Mouse (Mus musculus) midbrain, embryonic 11.5 days (tissue): ENCODE results near the gene Atrip. TPM values are rescaled to one million over a fixed set of nuclear protein-coding genes. Genes with fewer than 3 reads are reported as not detected.

Experiments
- ATAC-seq: fragments of 200-750 bp; cut with Nextera tagmentation; 2 replicates; pipeline ENCODE4 v1.8.0; 2017; ENCODE audit warnings: moderate TSS enrichment, moderate library complexity; ENCODE audit not compliant: low FRiP score
- DNase-seq: peaks from one replicate; pipeline ENCODE4 v3.0.0; 2015; ENCODE audit warnings: low spot score; ENCODE audit errors: missing footprints
- H3K27ac ChIP-seq: fragments of 300-500 bp; sonication (generic); 2 replicates; pipeline ENCODE4 v1.5.1; 2014; ENCODE audit warnings: low read depth, low read length
- H3K27me3 ChIP-seq: fragments of 300-500 bp; sonication (generic); 2 replicates; pipeline ENCODE4 v1.6.1; 2014; ENCODE audit warnings: mild to moderate bottlenecking, low read length, moderate library complexity, mixed read lengths; ENCODE audit not compliant: control insufficient read depth, insufficient read depth
- H3K36me3 ChIP-seq: fragments of 300-500 bp; sonication (generic); 2 replicates; pipeline ENCODE4 v1.6.1; 2014; ENCODE audit warnings: mild to moderate bottlenecking, low read length, moderate library complexity, mixed read lengths; ENCODE audit not compliant: control insufficient read depth, insufficient read depth
- H3K4me1 ChIP-seq: fragments of 300-500 bp; sonication (generic); 2 replicates; pipeline ENCODE4 v1.6.1; 2014; ENCODE audit warnings: low read length; ENCODE audit not compliant: control insufficient read depth, insufficient read depth
- H3K4me2 ChIP-seq: fragments of 300-500 bp; sonication (generic); 2 replicates; pipeline ENCODE4 v1.6.1; 2014; ENCODE audit warnings: mild to moderate bottlenecking, moderate library complexity
- H3K4me3 ChIP-seq: fragments of 300-500 bp; sonication (generic); 2 replicates; pipeline ENCODE4 v1.5.1; 2014; ENCODE audit warnings: low read depth, low read length
- H3K9ac ChIP-seq: fragments of 300-500 bp; sonication (generic); 2 replicates; pipeline ENCODE4 v1.6.1; 2014; ENCODE audit warnings: low read length
- H3K9me3 ChIP-seq: fragments of 300-500 bp; sonication (generic); 2 replicates; pipeline ENCODE4 v1.6.1; 2016; ENCODE audit warnings: low read length; ENCODE audit not compliant: control insufficient read depth
- WGBS: fragments of 180-500 bp; shearing (Covaris S2); extraction: QIAGEN DNeasy Blood & Tissue Kit; methylation state at CpG from one replicate; pipeline ENCODE4 v1.1.7; 2014; 5-methylcytosine and 5-hydroxymethylcytosine counted together
- polyA plus RNA-seq: library from polyadenylated mRNA; unstranded; fragments of >200 nt; fragmentation: Nextera tagmentation; extraction: Ambion mirVana; gene quantifications from 2 replicates; pipeline ENCODE4 v1.2.1, GENCODE M21; 2014

The Atrip gene
- polyA plus RNA-seq, 1 experiment from 2014 or later, result 21.7 TPM

GRCm38 (mm10) chr9:109094553-109095136 lies 20.7 kb upstream of the Atrip start:
- H3K27ac ChIP-seq, result peak overlapping the region; percentile 100
- peak overlapping the region; percentile 99 for H3K9ac ChIP-seq
- ATAC-seq (peak; percentile 6), DNase-seq (peak; percentile 92)
- no peaks in the 10 kb centered on the region for H3K27me3 ChIP-seq
- H3K36me3 ChIP-seq, result peaks cover 6% of the 10 kb centered on the region; the same call in 1 of the 2 replicates
- H3K4me1 ChIP-seq, result peaks cover 38% of the 10 kb centered on the region
- WGBS, result under 1% methylated on average over 21 of the region's 21 CpGs
- peak overlapping the region; percentile 51 for H3K4me3 ChIP-seq
- peak overlapping the region; percentile 77 for H3K4me2 ChIP-seq
- no peaks in the 10 kb centered on the region for H3K9me3 ChIP-seq

DNA sequence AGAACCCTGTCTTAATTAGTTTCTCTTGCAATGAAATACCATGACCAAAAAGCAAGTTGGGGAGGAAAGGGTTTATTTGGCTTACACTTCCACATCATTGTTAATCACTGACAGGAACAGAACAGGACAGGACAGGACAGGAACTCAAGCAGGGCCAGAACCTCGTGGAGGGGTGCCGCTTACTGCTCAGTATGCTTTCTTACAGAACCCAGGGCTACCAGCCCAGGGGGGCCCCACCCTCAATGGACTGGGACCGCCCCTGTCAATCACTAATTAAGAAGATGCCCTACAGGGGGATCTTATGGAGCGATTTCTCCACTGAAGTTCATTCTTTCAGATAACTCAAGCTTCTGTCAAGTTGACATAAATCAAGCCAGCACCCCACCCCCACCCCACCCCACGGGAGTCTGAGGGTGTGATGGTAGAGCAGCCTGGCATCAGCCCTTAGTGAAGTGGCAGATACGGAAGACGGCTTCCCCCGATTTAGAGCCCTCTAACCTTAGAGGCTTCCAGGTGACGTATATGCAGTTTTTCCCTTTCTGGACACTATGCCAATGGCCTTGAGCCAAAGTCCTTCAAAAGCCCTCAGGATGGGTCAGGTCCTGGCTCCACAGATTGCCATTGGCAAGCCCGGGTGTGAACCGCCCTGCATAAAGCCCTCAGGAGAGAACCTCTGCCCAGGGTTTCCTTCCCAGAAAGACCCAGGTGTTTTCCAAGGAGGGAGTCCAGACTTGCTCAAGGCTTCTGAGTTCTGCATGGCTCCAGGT lies 20.0 kb upstream of the Atrip start:
- WGBS, result 17% methylated on average over 11 of the region's 11 CpGs
- DNase-seq (no peak), ATAC-seq (0 out of 2 replicates have a peak, but pooled peaks have one; percentile 0)
- Histone ChIP-seq H3K9ac (peak overlapping the region; percentile 99), H3K4me3 (peak overlapping the region; percentile 51; the same call in 1 of the 2 replicates), H3K4me1 (peaks cover 33% of the 10 kb centered on the region), H3K27ac (peak overlapping the region; percentile 100; the same call in 1 of the 2 replicates), H3K9me3 (no peaks in the 10 kb centered on the region), H3K36me3 (0 out of 2 replicates have a peak, but pooled peaks cover 3% of the 10 kb centered on the region), H3K4me2 (peak overlapping the region; percentile 77), H3K27me3 (no peaks in the 10 kb centered on the region)

- Histone ChIP-seq H3K9ac (no peak overlapping the region), H3K4me3 (no peak overlapping the region), H3K4me2 (no peak overlapping the region), H3K27ac (no peak overlapping the region), H3K4me1 (peaks cover 23% of the 10 kb centered on the region), H3K36me3 (0 out of 2 replicates have a peak, but pooled peaks cover 3% of the 10 kb centered on the region), H3K9me3 (no peaks in the 10 kb centered on the region), H3K27me3 (no peaks in the 10 kb centered on the region)
- ATAC-seq (no peak), DNase-seq (no peak)
- WGBS, result 22% methylated on average over 6 of the region's 6 CpGs
These were observed 18.9 kb upstream of the Atrip start for GRCm38 (mm10) chr9:109092799-109093198.

DNA sequence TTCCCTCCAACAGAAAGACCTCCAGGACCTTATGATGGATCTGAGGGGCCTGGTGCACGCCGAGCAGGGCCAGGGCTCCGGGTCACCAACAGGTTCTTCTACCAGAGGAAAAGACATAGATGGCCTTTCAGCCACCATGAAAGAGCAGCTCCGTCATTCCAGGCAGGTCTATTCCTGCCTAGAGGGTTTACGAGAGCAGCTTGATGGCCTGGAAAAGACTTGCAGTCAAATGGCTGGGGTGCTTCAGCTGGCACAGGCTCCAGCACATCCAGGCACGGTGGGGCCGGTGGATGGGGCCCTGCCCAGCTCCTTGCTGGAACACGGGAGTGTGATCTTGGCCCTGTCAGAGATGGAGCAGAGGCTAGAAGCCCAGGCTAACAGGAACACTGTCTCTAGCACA lies 17.9 kb upstream of the Atrip start:
- 93% methylated on average over 8 of the region's 8 CpGs for WGBS
- no peaks in the 10 kb centered on the region for H3K27me3 ChIP-seq
- ATAC-seq, result no peak
- H3K9me3 ChIP-seq, result no peaks in the 10 kb centered on the region
- H3K27ac ChIP-seq, result no peak overlapping the region
- no peak for DNase-seq
- peaks cover 17% of the 10 kb centered on the region for H3K4me1 ChIP-seq
- H3K9ac ChIP-seq, result no peak overlapping the region
- 0 out of 2 replicates have a peak, but pooled peaks cover 3% of the 10 kb centered on the region for H3K36me3 ChIP-seq
- H3K4me3 ChIP-seq, result no peak overlapping the region
- H3K4me2 ChIP-seq, result no peak overlapping the region

GRCm38 (mm10) chr9:109090446-109090845 lies 16.5 kb upstream of the Atrip start:
- DNase-seq (no peak), ATAC-seq (no peak)
- Histone ChIP-seq H3K9me3 (no peaks in the 10 kb centered on the region), H3K4me1 (peaks cover 17% of the 10 kb centered on the region), H3K36me3 (0 out of 2 replicates have a peak, but pooled peaks cover 3% of the 10 kb centered on the region), H3K4me3 (no peak overlapping the region), H3K27ac (no peak overlapping the region), H3K9ac (no peak overlapping the region), H3K27me3 (no peaks in the 10 kb centered on the region), H3K4me2 (no peak overlapping the region)
- WGBS, result 50% methylated on average over 15 of the region's 15 CpGs

GRCm38 (mm10) chr9:109087987-109088386 lies 14.1 kb upstream of the Atrip start:
- ATAC-seq, result no peak

GRCm38 (mm10) chr9:109084922-109085321 lies 11.0 kb upstream of the Atrip start:
- H3K4me1 ChIP-seq, result peaks cover 17% of the 10 kb centered on the region
- no peak overlapping the region for H3K27ac ChIP-seq
- no peaks in the 10 kb centered on the region for H3K36me3 ChIP-seq
- H3K9ac ChIP-seq, result no peak overlapping the region
- no peak overlapping the region for H3K4me2 ChIP-seq
- DNase-seq (no peak), ATAC-seq (no peak)
- no peak overlapping the region for H3K4me3 ChIP-seq
- no peaks in the 10 kb centered on the region for H3K27me3 ChIP-seq
- 24% methylated on average over 2 of the region's 2 CpGs for WGBS
- no peaks in the 10 kb centered on the region for H3K9me3 ChIP-seq

More at GRCm38 (mm10) chr9:109087987-109088386, 14.1 kb upstream of the Atrip start:
- Histone ChIP-seq H3K36me3 (0 out of 2 replicates have a peak, but pooled peaks cover 3% of the 10 kb centered on the region), H3K27ac (no peak overlapping the region), H3K4me1 (peaks cover 7% of the 10 kb centered on the region), H3K4me3 (no peak overlapping the region), H3K9me3 (no peaks in the 10 kb centered on the region), H3K9ac (no peak overlapping the region), H3K4me2 (no peak overlapping the region), H3K27me3 (no peaks in the 10 kb centered on the region)
- no peak for DNase-seq
- WGBS, result 14% methylated on average over 5 of the region's 5 CpGs

GRCm38 (mm10) chr9:109082124-109082800 lies 8.3 kb upstream of the Atrip start, which contains the start of the genes Ccdc51 and Tma7:
Gene Ccdc51, plus strand, starts transcription at chr9:109082493.
Gene Tma7, minus strand, starts transcription at chr9:109082587.
- H3K4me1 ChIP-seq, result peaks cover 14% of the 10 kb centered on the region
- DNase-seq (peak; percentile 96), ATAC-seq (peak; percentile 98)
- H3K27ac ChIP-seq, result no peak within 1 kb of the TSS; the same call in 1 of the 2 replicates
- peak within 1 kb of the TSS; percentile 60 for H3K4me3 ChIP-seq
- no peaks in the 10 kb centered on the region for H3K27me3 ChIP-seq
- H3K4me2 ChIP-seq, result peak within 1 kb of the TSS; percentile 57
- H3K36me3 ChIP-seq, result no peaks in the 10 kb centered on the region
- under 1% methylated on average over 37 of the region's 37 CpGs for WGBS
- H3K9ac ChIP-seq, result peak within 1 kb of the TSS; percentile 71
- H3K9me3 ChIP-seq, result no peaks in the 10 kb centered on the region
